Mouse (Mus musculus): Measurements from ENCODE around the gene Tmem270. TPM values are rescaled to one million over a fixed set of nuclear protein-coding genes. Genes with fewer than 3 reads are reported as not detected.
"Not testable (repeated sequence)": the region's sequence is repeated elsewhere in the genome, so short reads cannot be mapped to it uniquely, and the experiment has no call there.

Tmem270 gene
- polyA plus RNA-seq, 1 experiment from 2014 or later, result not detected

DNA sequence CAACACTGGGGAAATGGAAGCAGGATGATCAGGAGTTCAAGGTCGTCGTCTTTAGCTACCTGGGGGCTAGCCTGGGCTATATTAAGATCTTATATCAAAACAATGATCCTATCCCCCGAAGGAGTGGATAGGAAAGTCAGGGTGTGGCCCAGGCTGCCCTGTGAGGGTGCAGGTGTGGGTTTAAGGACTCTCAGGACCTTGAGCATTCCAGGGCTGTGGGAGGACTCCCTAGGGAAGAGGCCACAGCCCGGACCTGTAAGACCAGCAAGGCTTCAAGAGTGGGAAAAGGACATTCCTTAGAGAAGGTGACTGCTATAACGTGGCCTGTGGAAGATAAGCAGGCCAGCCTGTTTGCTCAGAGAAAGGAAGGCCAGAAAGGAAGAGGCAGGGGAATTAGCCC, 37.6 kb upstream of the Tmem270 start:
- Histone ChIP-seq H3K36me3 (ENCODE audit: control insufficient read depth, insufficient read depth, low read length) (no peaks in the 10 kb centered on the region), H3K4me3 (replicated peaks; ENCODE audit: low read depth, low read length) (no peak overlapping the region), H3K4me1 (ENCODE audit: control insufficient read depth, insufficient read depth, low read length) (no peaks in the 10 kb centered on the region), H3K27ac (replicated peaks; ENCODE audit: low read depth, low read length) (no peak overlapping the region), H3K4me2 (ENCODE audit: low read length) (no peak overlapping the region), H3K9me3 (ENCODE audit: control insufficient read depth, low read length) (no peaks in the 10 kb centered on the region), H3K9ac (replicated peaks; ENCODE audit: low read length) (no peak overlapping the region), H3K27me3 (ENCODE audit: control insufficient read depth, insufficient read depth, low read length) (peaks cover 27% of the 10 kb centered on the region)
- 87% methylated on average over 5 of the region's 5 CpGs for whole genome bisulfite sequencing
- no peak for ATAC-seq (ENCODE audit: low FRiP score, low TSS enrichment)
- no peak for DNase-seq

DNA sequence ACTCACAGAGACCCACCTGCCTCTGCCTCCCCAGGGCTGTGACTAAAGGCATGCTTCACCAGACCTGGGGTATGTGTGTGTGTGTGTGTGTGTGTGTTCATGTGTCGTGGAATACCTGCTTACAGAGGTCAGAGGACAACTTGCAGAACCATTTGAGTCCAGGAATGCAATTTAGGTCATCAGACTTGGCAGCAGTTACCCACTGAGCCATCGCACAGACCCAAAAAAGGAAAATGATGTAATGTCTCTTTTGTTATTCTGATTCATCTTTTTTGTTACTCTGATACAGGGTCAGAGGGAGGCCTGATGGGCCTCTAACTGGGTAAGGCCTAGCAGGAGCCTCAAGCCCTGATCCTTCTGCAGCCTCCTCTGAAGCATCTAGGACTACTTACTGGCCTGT, 36.2 kb upstream of the Tmem270 start:
- no peaks in the 10 kb centered on the region for H3K4me1 ChIP-seq (ENCODE audit: control insufficient read depth, insufficient read depth, low read length)
- H3K9me3 ChIP-seq (ENCODE audit: control insufficient read depth, low read length), result no peaks in the 10 kb centered on the region
- H3K27me3 ChIP-seq (ENCODE audit: control insufficient read depth, insufficient read depth, low read length), result peaks cover 26% of the 10 kb centered on the region
- no peak overlapping the region for H3K4me3 ChIP-seq (replicated peaks; ENCODE audit: low read depth, low read length)
- DNase-seq (no peak), ATAC-seq (ENCODE audit: low FRiP score, low TSS enrichment) (no peak)
- WGBS, result 76% methylated on average over 2 of the region's 2 CpGs
- H3K27ac ChIP-seq (replicated peaks; ENCODE audit: low read depth, low read length), result no peak overlapping the region
- no peaks in the 10 kb centered on the region for H3K36me3 ChIP-seq (ENCODE audit: control insufficient read depth, insufficient read depth, low read length)
- H3K9ac ChIP-seq (replicated peaks; ENCODE audit: low read length), result no peak overlapping the region
- no peak overlapping the region for H3K4me2 ChIP-seq (ENCODE audit: low read length)

DNA sequence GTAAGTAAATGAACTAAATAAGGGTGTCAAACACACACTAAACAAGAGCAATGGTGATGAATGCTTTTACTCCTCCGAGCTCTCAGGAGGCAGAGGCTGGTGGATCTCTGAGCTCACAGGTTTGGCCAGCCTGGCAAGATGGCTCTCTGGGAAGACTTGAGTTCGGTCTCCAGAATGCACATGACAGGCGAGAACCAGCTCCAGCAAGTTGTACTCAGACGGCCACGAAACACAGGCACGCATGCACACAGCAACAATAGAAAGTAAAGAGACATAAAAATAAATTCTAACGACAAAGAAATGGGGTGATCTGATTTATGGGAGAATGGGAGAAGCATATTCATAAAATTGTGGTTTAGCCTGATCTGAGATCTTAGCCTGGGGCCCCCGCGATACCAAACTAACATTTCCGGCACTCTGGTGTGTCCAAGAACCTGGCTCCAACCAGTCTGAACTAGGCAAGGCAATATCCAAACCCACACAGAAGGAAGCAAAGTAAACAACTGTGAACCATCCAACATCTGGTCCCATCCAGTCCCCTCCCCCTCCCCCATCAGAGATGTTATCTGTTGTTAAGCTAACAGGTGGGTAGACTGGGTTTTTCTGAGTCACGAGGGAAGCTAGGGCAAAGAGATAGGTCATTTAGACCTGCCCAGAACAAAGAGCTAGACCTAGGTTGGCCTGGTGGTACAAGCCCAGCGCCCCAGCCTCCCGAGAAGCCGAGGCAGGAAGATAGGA, 35.1 kb upstream of the Tmem270 start:
- Histone ChIP-seq H3K27me3 (ENCODE audit: control insufficient read depth, insufficient read depth, low read length) (peaks cover 15% of the 10 kb centered on the region), H3K4me2 (ENCODE audit: low read length) (no peak overlapping the region), H3K4me3 (replicated peaks; ENCODE audit: low read depth, low read length) (no peak overlapping the region), H3K27ac (replicated peaks; ENCODE audit: low read depth, low read length) (no peak overlapping the region), H3K36me3 (ENCODE audit: control insufficient read depth, insufficient read depth, low read length) (no peaks in the 10 kb centered on the region), H3K4me1 (ENCODE audit: control insufficient read depth, insufficient read depth, low read length) (no peaks in the 10 kb centered on the region), H3K9me3 (ENCODE audit: control insufficient read depth, low read length) (no peaks in the 10 kb centered on the region), H3K9ac (replicated peaks; ENCODE audit: low read length) (no peak overlapping the region)
- ATAC-seq (ENCODE audit: low FRiP score, low TSS enrichment), result no peak
- DNase-seq, result no peak
- WGBS, result 87% methylated on average over 14 of the region's 14 CpGs

- not testable (repeated sequence) for H3K9ac ChIP-seq (replicated peaks; ENCODE audit: low read length); H3K4me1 ChIP-seq (ENCODE audit: control insufficient read depth, insufficient read depth, low read length); ATAC-seq (ENCODE audit: low FRiP score, low TSS enrichment); H3K4me2 ChIP-seq (ENCODE audit: low read length); H3K36me3 ChIP-seq (ENCODE audit: control insufficient read depth, insufficient read depth, low read length); H3K9me3 ChIP-seq (ENCODE audit: control insufficient read depth, low read length); H3K27ac ChIP-seq (replicated peaks; ENCODE audit: low read depth, low read length); DNase-seq; H3K4me3 ChIP-seq (replicated peaks; ENCODE audit: low read depth, low read length); H3K27me3 ChIP-seq (ENCODE audit: control insufficient read depth, insufficient read depth, low read length)
- WGBS, result 88% methylated on average over 2 of the region's 7 CpGs
Measured at GRCm38 (mm10) chr5:134939554-134939953, 33.0 kb upstream of the Tmem270 start.

- Histone ChIP-seq H3K27me3 (ENCODE audit: control insufficient read depth, insufficient read depth, low read length) (no peaks in the 10 kb centered on the region), H3K36me3 (ENCODE audit: control insufficient read depth, insufficient read depth, low read length) (no peaks in the 10 kb centered on the region), H3K4me1 (ENCODE audit: control insufficient read depth, insufficient read depth, low read length) (no peaks in the 10 kb centered on the region), H3K27ac (replicated peaks; ENCODE audit: low read depth, low read length) (no peak overlapping the region), H3K9me3 (ENCODE audit: control insufficient read depth, low read length) (no peaks in the 10 kb centered on the region), H3K4me2 (ENCODE audit: low read length) (no peak overlapping the region), H3K9ac (replicated peaks; ENCODE audit: low read length) (no peak overlapping the region), H3K4me3 (replicated peaks; ENCODE audit: low read depth, low read length) (no peak overlapping the region)
- 71% methylated on average over 3 of the region's 3 CpGs for WGBS
- DNase-seq (no peak), ATAC-seq (ENCODE audit: low FRiP score, low TSS enrichment) (no peak)
Measured at GRCm38 (mm10) chr5:134939069-134939468, 32.5 kb upstream of the Tmem270 start.

DNA sequence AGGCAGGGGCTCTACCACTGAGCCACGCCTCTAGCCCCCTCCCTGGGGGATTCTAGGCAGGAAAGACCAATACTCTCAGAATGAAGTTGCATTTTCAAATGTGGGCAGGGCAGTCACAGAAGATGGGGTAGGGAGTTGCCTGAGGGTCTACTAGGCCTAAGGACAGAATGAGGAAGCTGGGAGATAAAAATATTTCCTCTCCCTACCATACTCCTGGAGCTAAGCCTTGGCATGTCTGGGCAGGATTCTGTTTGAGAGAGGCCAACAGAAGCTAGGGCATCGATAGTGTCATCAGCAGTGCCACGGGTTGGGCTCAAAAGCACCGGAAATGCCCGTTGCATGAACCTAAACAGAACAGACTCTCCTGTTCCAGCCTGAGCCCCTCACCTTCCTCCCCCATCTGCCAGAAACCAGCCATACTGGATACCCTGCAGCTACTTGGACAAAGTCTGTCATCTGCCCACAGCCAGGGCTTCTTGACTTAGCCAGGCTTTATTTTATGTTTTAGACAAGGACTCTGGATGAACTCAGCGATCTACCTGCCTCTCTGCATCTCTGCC, 30.2 kb upstream of the Tmem270 start:
- Histone ChIP-seq H3K4me3 (replicated peaks; ENCODE audit: low read depth, low read length) (no peak overlapping the region), H3K27ac (replicated peaks; ENCODE audit: low read depth, low read length) (no peak overlapping the region), H3K9ac (replicated peaks; ENCODE audit: low read length) (no peak overlapping the region), H3K27me3 (ENCODE audit: control insufficient read depth, insufficient read depth, low read length) (no peaks in the 10 kb centered on the region), H3K36me3 (ENCODE audit: control insufficient read depth, insufficient read depth, low read length) (no peaks in the 10 kb centered on the region), H3K4me2 (ENCODE audit: low read length) (no peak overlapping the region), H3K4me1 (ENCODE audit: control insufficient read depth, insufficient read depth, low read length) (no peaks in the 10 kb centered on the region; the same call in 1 of the 2 replicates), H3K9me3 (ENCODE audit: control insufficient read depth, low read length) (no peaks in the 10 kb centered on the region)
- 89% methylated on average over 6 of the region's 6 CpGs for WGBS
- DNase-seq (no peak), ATAC-seq (ENCODE audit: low FRiP score, low TSS enrichment) (no peak)

- H3K4me3 ChIP-seq (replicated peaks; ENCODE audit: low read depth, low read length), result no peak overlapping the region
- WGBS, result 94% methylated on average over 6 of the region's 6 CpGs
- no peak overlapping the region for H3K4me2 ChIP-seq (ENCODE audit: low read length)
- H3K27me3 ChIP-seq (ENCODE audit: control insufficient read depth, insufficient read depth, low read length), result no peaks in the 10 kb centered on the region
- no peaks in the 10 kb centered on the region for H3K9me3 ChIP-seq (ENCODE audit: control insufficient read depth, low read length)
- DNase-seq, result no peak
- ATAC-seq (ENCODE audit: low FRiP score, low TSS enrichment), result no peak
- H3K27ac ChIP-seq (replicated peaks; ENCODE audit: low read depth, low read length), result no peak overlapping the region
- H3K36me3 ChIP-seq (ENCODE audit: control insufficient read depth, insufficient read depth, low read length), result no peaks in the 10 kb centered on the region
- H3K9ac ChIP-seq (replicated peaks; ENCODE audit: low read length), result no peak overlapping the region
- H3K4me1 ChIP-seq (ENCODE audit: control insufficient read depth, insufficient read depth, low read length), result no peaks in the 10 kb centered on the region; the same call in 1 of the 2 replicates
Measured at GRCm38 (mm10) chr5:134936051-134936450, 29.5 kb upstream of the Tmem270 start.

DNA sequence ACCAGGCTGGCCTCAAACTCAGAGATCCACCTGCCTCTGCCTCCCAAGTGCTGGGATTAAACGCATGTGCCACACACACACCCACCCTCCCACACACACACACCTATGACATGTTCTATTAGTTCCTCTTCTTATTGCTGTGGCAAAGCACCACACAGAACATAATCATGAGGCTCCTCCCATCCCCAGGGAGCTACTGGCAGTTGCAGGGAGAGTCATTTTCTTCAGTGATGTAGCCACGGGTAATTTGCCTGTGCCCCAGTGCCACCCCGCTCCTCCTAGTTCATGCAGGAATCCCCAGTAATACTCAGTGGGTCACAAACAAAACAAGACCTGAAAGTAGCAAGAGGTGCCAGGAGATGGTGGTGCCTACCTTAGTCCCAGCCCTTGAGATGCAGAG, 28.1 kb upstream of the Tmem270 start:
- no peaks in the 10 kb centered on the region for H3K27me3 ChIP-seq (ENCODE audit: control insufficient read depth, insufficient read depth, low read length)
- no peak for DNase-seq
- H3K4me1 ChIP-seq (ENCODE audit: control insufficient read depth, insufficient read depth, low read length), result no peaks in the 10 kb centered on the region; the same call in 1 of the 2 replicates
- H3K9me3 ChIP-seq (ENCODE audit: control insufficient read depth, low read length), result no peaks in the 10 kb centered on the region
- no peak overlapping the region for H3K27ac ChIP-seq (replicated peaks; ENCODE audit: low read depth, low read length)
- H3K36me3 ChIP-seq (ENCODE audit: control insufficient read depth, insufficient read depth, low read length), result no peaks in the 10 kb centered on the region
- WGBS, result 90% methylated on average over 3 of the region's 3 CpGs
- H3K9ac ChIP-seq (replicated peaks; ENCODE audit: low read length), result no peak overlapping the region
- H3K4me3 ChIP-seq (replicated peaks; ENCODE audit: low read depth, low read length), result no peak overlapping the region
- H3K4me2 ChIP-seq (ENCODE audit: low read length), result no peak overlapping the region
- ATAC-seq (ENCODE audit: low FRiP score, low TSS enrichment), result no peak

DNA sequence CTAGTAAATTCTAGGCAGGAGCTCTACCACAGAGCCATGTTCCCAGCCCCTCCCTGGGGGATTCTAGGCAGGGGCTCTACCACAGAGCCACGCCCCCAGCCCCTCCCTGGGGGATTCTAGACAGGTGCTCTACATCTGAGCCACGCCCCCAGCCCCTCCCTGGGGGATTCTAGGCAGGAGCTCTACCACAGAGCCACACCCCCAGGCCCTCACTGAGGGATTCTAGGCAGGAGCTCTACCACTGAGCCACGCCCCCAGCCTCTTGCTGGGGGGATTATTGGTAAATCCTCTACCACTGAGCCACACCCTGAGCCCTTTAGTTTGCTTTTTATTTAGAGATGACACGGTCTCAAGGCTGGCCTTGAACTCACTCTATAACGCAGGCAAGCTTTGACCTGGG, 27.2 kb upstream of the Tmem270 start:
- not testable (repeated sequence) for H3K4me1 ChIP-seq (ENCODE audit: control insufficient read depth, insufficient read depth, low read length); H3K4me3 ChIP-seq (replicated peaks; ENCODE audit: low read depth, low read length); ATAC-seq (ENCODE audit: low FRiP score, low TSS enrichment); H3K9me3 ChIP-seq (ENCODE audit: control insufficient read depth, low read length); DNase-seq; H3K9ac ChIP-seq (replicated peaks; ENCODE audit: low read length); H3K4me2 ChIP-seq (ENCODE audit: low read length); H3K27me3 ChIP-seq (ENCODE audit: control insufficient read depth, insufficient read depth, low read length); H3K36me3 ChIP-seq (ENCODE audit: control insufficient read depth, insufficient read depth, low read length); H3K27ac ChIP-seq (replicated peaks; ENCODE audit: low read depth, low read length)
- 86% methylated on average over 5 of the region's 5 CpGs for WGBS

All from midbrain, embryonic 14.5 days (tissue).